Mouse (Mus musculus) liver, adult 2 months (tissue): ENCODE data around the gene Gm10160.

Experiments used
- CTCF ChIP-seq: fragments of 200-500 bp; IDR thresholded peaks from 2 replicates; pipeline ENCODE4 v1.5.1; 2011; ENCODE audit warnings: low read depth, low read length, control low read depth
- POLR2A ChIP-seq: fragments of 200-500 bp; IDR thresholded peaks from 2 replicates; pipeline ENCODE4 v1.6.1; 2011; ENCODE audit warnings: low read length, control low read depth; ENCODE audit not compliant: insufficient read depth; ENCODE audit errors: extremely low read depth

DNA sequence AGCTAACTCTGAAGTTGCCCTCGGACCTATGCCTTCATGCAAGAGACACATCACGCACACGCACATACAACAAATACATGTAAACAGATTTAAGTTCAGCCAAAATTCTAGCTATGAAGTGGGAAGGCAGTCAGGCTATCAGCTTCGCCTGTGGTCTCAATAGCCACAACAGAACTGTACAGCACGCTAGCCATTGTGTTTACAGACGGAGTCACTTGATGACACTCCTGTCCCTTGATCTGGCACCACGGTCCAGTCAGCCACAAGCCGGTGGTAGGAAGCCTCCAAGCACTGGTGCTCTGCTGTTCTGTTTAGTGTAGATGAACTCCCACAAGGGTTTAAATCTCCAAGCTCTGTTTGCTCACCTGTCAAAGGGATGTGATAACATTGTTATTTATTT, 9.6 kb downstream of the Gm10160 start:
- no peak for TF ChIP-seq POLR2A
- no peak for TF ChIP-seq CTCF
